Mouse (Mus musculus) brown adipose tissue, adult 24 weeks (tissue): ENCODE data around the gene Rpl23a. TPM values are rescaled to one million over a fixed set of nuclear protein-coding genes. Genes with fewer than 3 reads are reported as not detected.

Experiments
- H3K27ac ChIP-seq: fragments of 200-500 bp; replicated peaks from 2 replicates; pipeline ENCODE4 v1.5.1; 2012; ENCODE audit warnings: low read depth, mild to moderate bottlenecking, low read length
- H3K4me1 ChIP-seq: fragments of 200-500 bp; 2 replicates; pipeline ENCODE4 v1.6.1; 2012; ENCODE audit warnings: low read length, mixed read lengths; ENCODE audit not compliant: control insufficient read depth, insufficient read depth, insufficient read length
- H3K4me3 ChIP-seq: fragments of 200-500 bp; 2 replicates; pipeline ENCODE4 v1.5.1; 2012; ENCODE audit warnings: low read depth, mild to moderate bottlenecking, low read length, moderate library complexity; ENCODE audit not compliant: insufficient read depth
- polyA plus RNA-seq: library from polyadenylated mRNA; stranded (reverse); fragments of >200 nt; gene quantifications from 2 replicates; pipeline ENCODE4 v1.2.4, GENCODE M21; 2012; ENCODE audit not compliant: missing spikeins, insufficient read depth, insufficient read length

Rpl23a gene
- polyA plus RNA-seq, 1 experiment, result 881 TPM

GRCm38 (mm10) chr11:78166161-78166560 is 17.2 kb downstream of the Rpl23a start:
- Histone ChIP-seq H3K4me1 (peaks cover 18% of the 10 kb centered on the region), H3K4me3 (peak overlapping the region; percentile 69), H3K27ac (peak overlapping the region; percentile 76)

GRCm38 (mm10) chr11:78165761-78166109 is 17.6 kb downstream of the Rpl23a start:
- peaks cover 18% of the 10 kb centered on the region for H3K4me1 ChIP-seq
- peak overlapping the region; percentile 76 for H3K27ac ChIP-seq
- H3K4me3 ChIP-seq, result peak overlapping the region; percentile 69

- Histone ChIP-seq H3K4me1 (peaks cover 21% of the 10 kb centered on the region), H3K4me3 (peak within 1 kb of the TSS; percentile 93), H3K27ac (peak within 1 kb of the TSS; percentile 85)
Measured at GRCm38 (mm10) chr11:78164924-78165760, 18.2 kb downstream of the Rpl23a start, which contains the start of gene Traf4. Gene Traf4 (minus strand): TSS chr11:78165589.

GRCm38 (mm10) chr11:78164604-78164923 is 18.8 kb downstream of the Rpl23a start:
- H3K4me3 ChIP-seq, result peak overlapping the region; percentile 93
- peaks cover 22% of the 10 kb centered on the region for H3K4me1 ChIP-seq
- peak overlapping the region; percentile 85 for H3K27ac ChIP-seq

- peak overlapping the region; percentile 85 for H3K27ac ChIP-seq
- H3K4me3 ChIP-seq, result peak overlapping the region; percentile 93
- H3K4me1 ChIP-seq, result peaks cover 22% of the 10 kb centered on the region
Measured at GRCm38 (mm10) chr11:78163681-78164603, 19.4 kb downstream of the Rpl23a start.

- peaks cover 22% of the 10 kb centered on the region for H3K4me1 ChIP-seq
- peak overlapping the region; percentile 93 for H3K4me3 ChIP-seq
- peak overlapping the region; percentile 44 for H3K27ac ChIP-seq
Measured at GRCm38 (mm10) chr11:78163045-78163444, 20.3 kb downstream of the Rpl23a start.

GRCm38 (mm10) chr11:78162504-78162903 is 20.9 kb downstream of the Rpl23a start:
- peaks cover 22% of the 10 kb centered on the region for H3K4me1 ChIP-seq
- H3K27ac ChIP-seq, result peak overlapping the region; percentile 44; the same call in 1 of the 2 replicates
- peak overlapping the region; percentile 93; the same call in 1 of the 2 replicates for H3K4me3 ChIP-seq

- Histone ChIP-seq H3K27ac (no peak overlapping the region), H3K4me3 (no peak overlapping the region), H3K4me1 (peaks cover 22% of the 10 kb centered on the region)
Measured at GRCm38 (mm10) chr11:78161968-78162367, 21.4 kb downstream of the Rpl23a start.

GRCm38 (mm10) chr11:78161169-78161568 is 22.2 kb downstream of the Rpl23a start:
- no peak overlapping the region for H3K4me3 ChIP-seq
- H3K4me1 ChIP-seq, result peaks cover 20% of the 10 kb centered on the region
- no peak overlapping the region for H3K27ac ChIP-seq

- no peak overlapping the region for H3K27ac ChIP-seq
- H3K4me1 ChIP-seq, result peaks cover 17% of the 10 kb centered on the region
- H3K4me3 ChIP-seq, result no peak overlapping the region
Measured at GRCm38 (mm10) chr11:78160675-78161074, 22.7 kb downstream of the Rpl23a start.

- H3K27ac ChIP-seq, result peak overlapping the region; percentile 23; the same call in 1 of the 2 replicates
- peaks cover 17% of the 10 kb centered on the region for H3K4me1 ChIP-seq
- no peak overlapping the region for H3K4me3 ChIP-seq
Measured at GRCm38 (mm10) chr11:78160171-78160570, 23.2 kb downstream of the Rpl23a start.

GRCm38 (mm10) chr11:78159557-78159956 is 23.8 kb downstream of the Rpl23a start:
- 0 out of 2 replicates have a peak overlapping the region, but pooled peaks have one; percentile 23 for H3K27ac ChIP-seq
- H3K4me3 ChIP-seq, result no peak overlapping the region
- peaks cover 17% of the 10 kb centered on the region for H3K4me1 ChIP-seq

- H3K27ac ChIP-seq, result no peak overlapping the region
- peaks cover 17% of the 10 kb centered on the region for H3K4me1 ChIP-seq
- H3K4me3 ChIP-seq, result no peak overlapping the region
Measured at GRCm38 (mm10) chr11:78159096-78159495, 24.3 kb downstream of the Rpl23a start.

- H3K27ac ChIP-seq, result no peak overlapping the region
- H3K4me3 ChIP-seq, result no peak overlapping the region
- H3K4me1 ChIP-seq, result peaks cover 4% of the 10 kb centered on the region; the same call in 1 of the 2 replicates
Measured at GRCm38 (mm10) chr11:78156156-78156699, 27.2 kb downstream of the Rpl23a start.

GRCm38 (mm10) chr11:78155674-78156073 is 27.7 kb downstream of the Rpl23a start:
- Histone ChIP-seq H3K27ac (no peak overlapping the region), H3K4me3 (no peak overlapping the region), H3K4me1 (peaks cover 4% of the 10 kb centered on the region; the same call in 1 of the 2 replicates)
